Mouse (Mus musculus): ENCODE measurements around the gene Znfx1.
A peak's percentile ranks its signal among the peaks of the same experiment; 100 is the strongest.
"Not testable (repeated sequence)": the region's sequence is repeated elsewhere in the genome, so short reads cannot be mapped to it uniquely, and the experiment has no call there.

Znfx1 gene

DNA sequence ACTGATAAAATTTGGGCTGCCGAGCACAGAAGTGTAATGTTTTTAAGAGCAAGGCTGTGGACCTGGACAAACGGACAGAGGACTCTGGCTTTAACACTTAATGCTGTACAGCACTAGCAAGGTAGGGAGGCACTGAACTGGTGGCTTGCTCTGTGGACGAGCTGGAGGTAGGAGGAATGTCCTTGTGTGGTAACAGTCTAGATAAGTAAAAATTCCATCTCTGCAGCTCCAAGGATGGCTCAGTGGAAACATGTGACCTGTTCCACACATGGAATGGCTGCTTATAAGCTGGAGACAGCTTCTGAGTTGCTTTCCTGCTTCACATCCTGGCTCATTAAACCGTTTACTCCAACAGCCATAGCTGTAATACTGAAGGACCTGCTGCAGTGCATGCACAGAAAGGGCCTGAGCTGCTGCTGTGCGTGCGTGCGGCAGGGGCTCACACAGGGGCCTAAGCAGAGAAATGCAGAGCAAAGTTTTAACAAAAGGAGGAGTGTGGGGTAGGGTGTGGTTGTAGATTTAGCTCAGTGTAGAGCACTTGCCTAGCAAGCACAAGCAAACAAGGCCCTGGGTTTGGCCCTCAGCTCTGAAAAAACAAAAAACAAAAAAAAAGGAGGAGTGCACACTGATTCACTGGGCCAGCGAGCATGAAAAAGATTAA is 14.0 kb downstream of the Znfx1 start:
- no peak for DNase-seq (ENCODE audit: low read depth)

GRCm38 (mm10) chr2:167048223-167048622 is 14.6 kb downstream of the Znfx1 start:
- DNase-seq (ENCODE audit: low read depth), result no peak

DNA sequence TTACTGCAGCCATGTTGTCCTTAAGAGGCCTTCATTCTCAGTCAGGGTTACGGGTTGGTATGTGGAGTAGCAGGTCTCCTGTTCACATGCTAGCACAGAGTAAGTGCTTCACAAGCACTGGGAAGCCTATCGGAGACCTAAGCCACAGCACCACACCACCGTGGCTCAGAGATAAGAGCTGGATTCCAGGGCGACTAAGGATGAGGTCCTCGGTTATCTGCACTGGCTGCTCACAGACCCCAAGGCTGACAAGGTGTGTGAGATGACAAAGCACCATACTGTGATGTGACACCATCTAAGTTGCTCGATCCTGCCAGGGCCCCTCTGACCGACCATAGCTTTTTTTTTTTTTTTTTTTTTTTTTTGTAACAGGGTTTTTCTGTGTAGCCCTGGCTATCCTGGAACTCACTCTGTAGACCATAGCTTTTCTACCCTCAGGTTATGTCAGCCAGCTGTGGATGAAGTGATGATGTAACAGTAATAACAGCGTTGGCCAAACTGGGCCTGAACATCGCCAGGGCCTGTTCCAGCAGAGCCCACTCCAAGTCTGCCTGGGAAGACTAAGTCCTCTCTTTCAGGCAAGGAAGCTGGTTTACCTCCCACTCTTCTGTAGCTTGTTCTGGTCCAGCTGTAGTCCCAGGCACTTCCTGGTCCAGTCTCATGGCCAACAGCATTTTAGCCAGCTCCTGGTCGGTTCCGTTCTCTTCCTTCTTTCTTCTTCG is 19.3 kb downstream of the Znfx1 start:
- peak; percentile 92 for DNase-seq (ENCODE audit: low read depth)

GRCm38 (mm10) chr2:167039386-167039785 is 23.4 kb downstream of the Znfx1 start:
- no peak for DNase-seq (ENCODE audit: low read depth)

GRCm38 (mm10) chr2:167038716-167039115 is 24.1 kb downstream of the Znfx1 start:
- DNase-seq (ENCODE audit: low read depth), result no peak

- DNase-seq (ENCODE audit: low read depth), result no peak
These were observed 24.5 kb downstream of the Znfx1 start for GRCm38 (mm10) chr2:167038297-167038696.

DNA sequence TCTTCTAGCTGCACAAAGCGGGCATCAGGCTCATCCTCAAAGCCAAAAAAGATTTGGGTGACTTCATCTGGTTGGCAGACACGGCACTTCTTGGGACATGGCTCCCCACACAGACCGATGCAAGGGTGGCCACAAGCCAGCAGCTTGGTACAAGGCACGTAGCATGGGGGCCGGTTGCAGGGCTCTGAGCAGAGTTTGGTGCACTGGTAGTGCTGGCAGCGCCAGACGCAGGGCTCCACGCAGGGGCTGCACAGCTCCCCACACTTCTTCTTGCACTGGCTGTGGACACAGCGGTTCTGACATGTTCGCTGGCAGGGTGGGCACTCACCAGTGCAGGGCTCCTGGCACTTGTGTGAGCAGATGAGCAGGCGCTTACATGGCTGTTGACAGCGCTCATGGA is 25.1 kb downstream of the Znfx1 start:
- DNase-seq (ENCODE audit: low read depth), result no peak

GRCm38 (mm10) chr2:167030507-167030906 is 32.3 kb downstream of the Znfx1 start:
- DNase-seq (ENCODE audit: low read depth), result no peak

DNA sequence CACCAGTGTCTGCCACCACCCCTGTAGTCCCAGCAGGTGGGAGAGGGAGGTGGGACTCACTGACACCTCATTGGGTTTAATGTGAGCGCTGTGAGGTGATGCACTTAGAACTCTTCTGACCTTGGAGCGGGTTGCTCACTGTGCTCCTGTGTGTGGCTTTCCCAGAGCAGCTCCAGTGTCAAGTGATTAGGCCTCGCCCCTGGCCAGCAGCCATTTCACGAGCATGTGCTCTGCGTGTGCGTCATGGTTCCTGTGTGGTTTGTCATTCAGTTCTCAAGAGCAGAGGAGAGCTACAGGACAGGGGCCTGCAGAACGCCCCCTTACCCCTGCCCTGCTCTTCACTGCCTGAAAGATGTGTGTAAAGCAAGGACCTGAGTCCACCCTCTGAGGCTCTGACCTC is 34.3 kb downstream of the Znfx1 start:
- no peak for DNase-seq (ENCODE audit: low read depth)

- no peak for DNase-seq (ENCODE audit: low read depth)
These were observed 43.4 kb downstream of the Znfx1 start for GRCm38 (mm10) chr2:167019396-167019795.

DNA sequence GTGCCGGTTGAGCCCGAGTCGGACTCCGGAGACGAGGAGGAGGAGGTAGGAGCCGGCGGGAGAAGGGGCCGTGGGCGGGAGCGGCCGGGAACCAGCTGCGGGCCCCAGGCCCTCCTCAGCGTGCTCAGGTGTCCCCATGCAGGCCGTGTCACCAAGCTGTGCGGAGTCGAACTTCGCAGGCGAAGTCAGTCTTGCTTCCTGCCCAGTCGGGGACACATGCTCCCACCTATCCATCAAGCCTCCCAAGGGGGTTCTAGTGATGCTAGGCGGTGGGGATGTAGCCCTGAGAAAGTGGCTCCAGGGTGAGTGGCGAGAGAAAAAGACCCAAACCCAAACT is 47.5 kb downstream of the Znfx1 start:
- DNase-seq (ENCODE audit: low read depth), result no peak

- DNase-seq (ENCODE audit: low read depth), result peak; percentile 92
These were observed 48.0 kb downstream of the Znfx1 start, which contains the start of gene Ddx27 for GRCm38 (mm10) chr2:167014702-167015381. Ddx27 (plus strand) TSS chr2:167015193.

DNA sequence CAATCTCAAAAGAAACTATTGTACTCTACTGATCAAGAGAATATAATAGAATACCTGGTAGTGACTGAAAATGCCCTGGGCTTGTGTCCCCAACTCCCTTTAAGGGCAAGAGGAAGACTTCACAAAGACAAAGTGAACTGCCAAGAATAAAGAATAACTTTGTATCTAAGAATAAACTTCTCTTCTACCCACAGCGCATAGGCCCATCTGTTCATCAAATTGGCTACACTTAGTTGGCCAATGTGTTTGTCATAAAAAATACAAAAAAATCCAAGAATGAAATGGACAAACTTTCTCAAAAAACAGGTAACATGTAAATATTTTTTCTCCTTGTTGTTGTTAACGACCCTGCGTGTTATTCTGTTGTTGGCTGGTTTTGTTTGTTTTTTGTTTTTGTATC is 52.3 kb downstream of the Znfx1 start:
- DNase-seq (ENCODE audit: low read depth), result no peak

DNA sequence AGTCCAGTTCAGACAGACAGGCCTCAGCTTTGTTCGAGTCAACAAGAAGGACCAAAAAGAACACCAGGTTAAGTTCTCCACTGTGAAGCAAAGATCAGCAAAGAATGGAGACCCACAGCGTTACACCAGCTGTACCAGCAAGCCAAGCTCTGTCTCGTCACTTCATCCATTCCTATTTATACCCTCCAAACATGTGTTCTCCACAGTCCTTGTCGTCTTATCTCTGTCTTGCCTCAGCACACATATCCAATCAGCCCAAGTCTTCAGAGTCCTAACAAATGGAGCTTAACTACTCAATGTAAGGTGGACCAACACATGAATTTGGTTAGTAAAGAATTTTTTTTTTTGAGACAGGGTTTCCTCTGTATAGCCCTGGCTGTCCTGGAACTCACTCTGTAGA is 53.3 kb downstream of the Znfx1 start:
- DNase-seq (ENCODE audit: low read depth), result no peak

DNA sequence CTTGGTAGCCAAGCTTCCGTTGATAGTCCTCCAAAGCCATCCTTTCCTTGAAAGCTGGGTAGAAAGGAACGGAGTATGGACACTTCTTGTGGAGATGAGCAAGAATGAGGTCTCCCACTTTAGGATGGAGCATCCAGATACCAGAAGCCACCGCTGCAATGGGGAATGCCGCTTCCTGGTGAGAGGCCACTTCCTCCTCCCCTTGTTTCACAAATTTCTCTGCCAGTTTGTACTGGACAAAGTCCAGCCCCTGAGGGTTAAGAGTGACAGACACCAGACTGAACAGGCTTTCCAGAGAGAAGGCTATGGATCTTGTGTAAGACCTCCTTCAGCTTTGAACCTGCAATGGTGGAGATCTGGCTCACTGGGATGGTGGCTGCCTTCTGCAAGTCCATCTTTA is 55.2 kb downstream of the Znfx1 start:
- DNase-seq (ENCODE audit: low read depth), result not testable (repeated sequence)

GRCm38 (mm10) chr2:167007001-167007491 is 55.8 kb downstream of the Znfx1 start:
- no peak for DNase-seq (ENCODE audit: low read depth)

DNA sequence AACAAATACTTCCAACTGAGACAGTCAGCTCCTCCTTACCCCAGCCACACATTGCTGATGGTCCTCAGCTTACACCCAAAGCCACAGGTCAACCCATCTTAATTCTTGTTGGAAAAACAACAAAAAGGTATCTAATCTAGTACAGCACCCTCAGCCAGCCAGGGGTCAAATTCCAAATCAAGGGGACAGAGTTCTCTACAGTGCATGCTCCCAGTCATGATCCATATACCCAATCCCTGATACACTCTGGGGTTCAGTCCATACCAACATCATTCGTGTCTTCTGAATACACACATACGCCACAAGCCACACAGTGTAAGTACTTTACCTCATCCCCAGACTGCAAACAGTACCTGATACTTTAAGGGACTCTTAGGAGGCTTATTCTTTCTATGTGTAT is 56.5 kb downstream of the Znfx1 start:
- no peak for DNase-seq (ENCODE audit: low read depth)

GRCm38 (mm10) chr2:167004099-167004854 is 58.5 kb downstream of the Znfx1 start:
- peak; percentile 68 for DNase-seq (ENCODE audit: low read depth)

- DNase-seq (ENCODE audit: low read depth), result no peak
These were observed 61.3 kb downstream of the Znfx1 start for GRCm38 (mm10) chr2:167001486-167001885.

DNA sequence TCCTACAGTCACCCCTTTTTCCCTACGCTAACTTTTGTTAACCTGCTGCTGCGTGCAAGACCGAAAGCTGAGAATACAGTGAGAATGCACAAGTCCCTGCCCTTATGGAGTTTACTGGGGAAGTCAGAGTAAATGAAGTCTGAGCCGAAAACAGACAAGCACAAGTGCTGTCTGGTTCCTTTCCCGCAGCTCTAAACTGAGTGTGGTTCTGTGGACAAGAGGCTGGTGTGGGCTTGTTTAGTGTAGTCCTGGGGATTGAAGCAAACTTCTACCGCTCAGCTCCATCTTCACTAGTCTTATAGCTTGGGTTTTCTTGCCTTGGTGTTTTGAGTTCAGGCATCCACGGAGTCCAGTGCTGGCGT is 66.3 kb downstream of the Znfx1 start:
- DNase-seq (ENCODE audit: low read depth), result no peak

DNA sequence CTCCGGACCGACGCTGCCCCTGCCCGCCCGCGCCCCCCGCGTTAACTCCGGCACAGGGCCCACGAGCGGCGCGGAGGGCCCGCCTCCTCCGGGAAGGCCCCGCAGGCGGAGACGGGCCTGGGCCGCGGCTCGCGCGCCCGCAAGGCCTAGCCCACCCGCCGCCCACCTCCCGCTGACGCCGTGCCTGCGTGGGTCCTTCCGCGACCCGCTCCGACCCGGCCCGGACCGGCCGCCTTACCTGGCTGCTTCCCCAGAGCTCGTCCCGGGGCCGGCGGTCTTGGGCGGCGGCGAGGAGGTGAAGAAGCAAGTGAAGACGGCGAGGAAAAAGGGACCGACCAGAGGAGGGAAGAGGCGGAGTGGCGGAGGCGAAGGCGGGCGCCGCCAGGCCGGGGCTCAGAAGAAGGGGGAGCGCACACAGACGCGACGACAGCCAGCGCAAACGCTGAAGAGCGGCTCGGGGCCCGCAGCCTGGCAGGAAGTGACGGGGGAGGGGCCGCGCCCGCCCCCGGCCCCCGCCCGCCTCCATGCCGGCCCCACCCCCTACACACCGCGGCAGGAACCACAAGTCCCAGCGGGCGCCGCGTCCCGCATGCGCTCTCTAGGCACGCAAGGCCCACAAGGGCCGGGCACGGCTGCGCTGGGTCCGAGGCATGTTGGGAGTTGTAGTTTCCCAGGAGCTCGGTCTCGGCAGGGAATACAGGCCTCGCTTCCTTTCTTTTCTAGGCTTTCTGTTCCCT is 66.9 kb downstream of the Znfx1 start, which contains the start of gene Stau1:
Stau1 (minus strand) TSS at position 504 of the 737 bp plus-strand sequence.
- DNase-seq (ENCODE audit: low read depth), result peak; percentile 95

All from c-Kit-positive CD71-positive TER-119-negative erythroid progenitor cells, embryonic 14.5 days (primary cell).